Mouse (Mus musculus) thymus, adult 2 months (tissue): ENCODE measurements at regions not wholly inside any gene's neighbourhood (a gene's known extent, or its start where the extent isn't known, plus 50 kb on each side); places are given as distances from the start of the nearest gene placed in this dataset.

Experiments
- DNase-seq: peaks from one replicate; pipeline ENCODE4 v3.0.0; 2021
- H3K27ac ChIP-seq: fragments of 200-500 bp; 2 replicates; pipeline ENCODE4 v1.5.1; 2012; ENCODE audit warnings: low read length, control low read depth; ENCODE audit not compliant: control insufficient read depth, insufficient read depth
- H3K27me3 ChIP-seq: fragments of 200-500 bp; 2 replicates; pipeline ENCODE4 v1.6.1; 2012; ENCODE audit warnings: mild to moderate bottlenecking, low read length, moderate library complexity, mixed read lengths; ENCODE audit not compliant: control insufficient read depth, insufficient read depth
- H3K36me3 ChIP-seq: fragments of 200-500 bp; 2 replicates; pipeline ENCODE4 v1.6.1; 2012; ENCODE audit warnings: mild to moderate bottlenecking, low read length, moderate library complexity; ENCODE audit not compliant: control insufficient read depth, insufficient read depth
- H3K4me1 ChIP-seq: fragments of 200-500 bp; replicated peaks from 2 replicates; pipeline ENCODE4 v1.6.1; 2012; ENCODE audit warnings: low read length; ENCODE audit not compliant: control insufficient read depth, insufficient read depth
- H3K4me3 ChIP-seq: fragments of 200-500 bp; 2 replicates; pipeline ENCODE4 v1.5.1; 2012; ENCODE audit warnings: mild to moderate bottlenecking, low read length, control low read depth, moderate library complexity; ENCODE audit not compliant: control insufficient read depth, insufficient read depth
- CTCF ChIP-seq: fragments of 200-500 bp; IDR thresholded peaks from 2 replicates; pipeline ENCODE4 v1.5.1; 2012; ENCODE audit warnings: mild to moderate bottlenecking, control low read depth, low read length, moderate library complexity, borderline replicate concordance; ENCODE audit not compliant: control insufficient read depth, poor library complexity, insufficient read depth; ENCODE audit errors: extremely low read depth
- POLR2A ChIP-seq: fragments of 200-500 bp; IDR thresholded peaks from 2 replicates; pipeline ENCODE4 v1.6.1; 2012; ENCODE audit warnings: mild to moderate bottlenecking, low read length, control low read depth, moderate library complexity; ENCODE audit not compliant: control insufficient read depth, poor library complexity, insufficient read depth; ENCODE audit errors: extremely low read depth
- WGBS: fragments of 180-500 bp; shearing (Covaris S2); methylation state at CpG from one replicate; pipeline ENCODE4 v1.1.7; 2018; 5-methylcytosine and 5-hydroxymethylcytosine counted together

GRCm38 (mm10) chr3:58054726-58055125, 206.8 kb upstream of the Pfn2 start:
- no peak for DNase-seq
- TF ChIP-seq CTCF (no peak), POLR2A (no peak)
- no peaks in the 10 kb centered on the region for H3K27me3 ChIP-seq
- 93% methylated on average over 7 of the region's 7 CpGs for WGBS
- H3K4me1 ChIP-seq: no peaks in the 10 kb centered on the region
- no peak overlapping the region for H3K27ac ChIP-seq
- no peak overlapping the region for H3K4me3 ChIP-seq
- no peaks in the 10 kb centered on the region for H3K36me3 ChIP-seq

DNA sequence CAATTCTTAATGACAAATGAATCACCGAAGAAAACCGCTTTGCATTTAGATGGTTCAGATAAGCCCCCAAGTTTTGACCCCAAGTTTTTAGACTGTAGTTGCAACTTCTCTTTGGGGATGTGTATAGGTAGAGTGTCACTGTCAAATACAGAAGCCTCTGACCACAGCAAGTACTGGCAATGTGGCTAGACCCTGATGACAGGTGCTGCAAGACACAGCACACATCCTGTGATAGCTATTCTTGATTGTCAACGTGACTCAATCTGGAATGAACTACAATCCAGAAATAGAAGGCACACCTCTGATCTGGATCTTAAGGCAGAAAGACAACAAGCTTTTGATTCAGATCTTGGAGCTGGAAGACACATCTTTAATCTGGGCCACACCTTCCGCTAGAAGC, 207.3 kb upstream of the Pfn2 start:
- H3K27ac ChIP-seq: no peak overlapping the region
- H3K4me1 ChIP-seq: no peaks in the 10 kb centered on the region
- H3K27me3 ChIP-seq: no peaks in the 10 kb centered on the region
- WGBS: 94% methylated on average over 4 of the region's 4 CpGs
- no peaks in the 10 kb centered on the region for H3K36me3 ChIP-seq
- TF ChIP-seq POLR2A: no peak
- no peak for TF ChIP-seq CTCF
- H3K4me3 ChIP-seq: no peak overlapping the region
- no peak for DNase-seq

DNA sequence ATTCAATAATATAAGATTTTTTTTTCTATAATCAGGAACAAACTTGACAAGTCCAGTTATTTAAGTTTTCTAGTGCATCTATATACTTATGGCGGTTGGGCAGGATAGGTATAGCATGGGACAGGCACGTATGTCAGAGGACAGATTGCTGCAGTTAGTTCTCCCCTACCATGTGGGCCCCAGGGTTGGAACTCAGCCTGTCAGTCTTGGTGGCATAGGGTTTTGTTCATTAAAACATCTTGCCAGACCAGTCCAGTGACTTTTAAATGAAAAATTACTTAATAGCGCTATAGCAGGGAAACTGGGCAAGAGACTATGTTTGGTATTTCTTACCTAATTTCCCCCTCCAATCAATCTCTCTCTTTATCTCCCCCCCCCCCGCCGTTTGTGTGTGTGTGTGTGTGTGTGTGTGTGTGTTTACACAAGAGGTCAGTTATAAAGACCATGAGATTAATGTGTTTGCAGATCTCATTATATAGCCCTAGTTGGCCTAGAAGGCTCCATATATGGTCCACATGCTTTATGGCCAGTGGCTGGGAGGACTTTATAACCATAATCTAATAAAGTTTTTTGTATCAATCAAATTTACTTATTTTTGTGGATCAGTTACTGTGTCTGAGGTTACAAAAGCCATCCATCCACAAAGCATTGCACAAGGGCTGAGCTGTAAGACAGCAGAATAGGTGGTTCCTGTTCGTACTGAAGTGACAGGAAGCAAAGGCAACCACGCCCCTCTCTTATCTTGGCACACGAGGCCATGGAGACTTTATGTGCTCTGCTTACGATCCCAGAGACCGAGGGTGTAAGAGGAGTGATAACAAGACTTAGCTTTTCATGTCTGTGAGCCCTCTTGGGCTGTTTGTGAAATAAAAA, 208.5 kb upstream of the Pfn2 start:
- DNase-seq: no peak
- 39% methylated on average over 10 of the region's 10 CpGs for WGBS
- H3K4me1 ChIP-seq: no peaks in the 10 kb centered on the region
- H3K36me3 ChIP-seq: no peaks in the 10 kb centered on the region
- no peak overlapping the region for H3K27ac ChIP-seq
- H3K4me3 ChIP-seq: no peak overlapping the region
- no peaks in the 10 kb centered on the region for H3K27me3 ChIP-seq
- no peak for TF ChIP-seq CTCF
- TF ChIP-seq POLR2A: no peak

DNA sequence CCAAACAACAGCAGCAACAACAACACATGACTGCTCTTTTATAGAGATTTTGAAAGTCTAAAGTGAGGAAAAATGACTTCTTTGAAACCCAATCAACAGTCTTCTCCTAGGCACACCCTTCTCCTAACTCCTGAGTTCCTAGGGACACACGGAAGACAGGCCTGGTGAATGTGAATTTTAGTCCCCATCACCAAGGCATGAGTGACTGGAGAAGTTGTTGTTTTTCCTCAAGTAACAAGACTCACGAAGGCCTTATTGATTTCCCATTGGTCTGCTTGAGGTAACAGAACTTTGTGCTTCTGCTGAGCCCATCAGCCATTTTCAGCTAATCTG, 209.2 kb upstream of the Pfn2 start:
- DNase-seq: no peak
- Histone ChIP-seq H3K4me1 (no peaks in the 10 kb centered on the region), H3K36me3 (no peaks in the 10 kb centered on the region), H3K27ac (no peak overlapping the region), H3K27me3 (no peaks in the 10 kb centered on the region), H3K4me3 (no peak overlapping the region)
- TF ChIP-seq POLR2A (no peak), CTCF (no peak)
- 86% methylated on average over 2 of the region's 2 CpGs for WGBS

DNA sequence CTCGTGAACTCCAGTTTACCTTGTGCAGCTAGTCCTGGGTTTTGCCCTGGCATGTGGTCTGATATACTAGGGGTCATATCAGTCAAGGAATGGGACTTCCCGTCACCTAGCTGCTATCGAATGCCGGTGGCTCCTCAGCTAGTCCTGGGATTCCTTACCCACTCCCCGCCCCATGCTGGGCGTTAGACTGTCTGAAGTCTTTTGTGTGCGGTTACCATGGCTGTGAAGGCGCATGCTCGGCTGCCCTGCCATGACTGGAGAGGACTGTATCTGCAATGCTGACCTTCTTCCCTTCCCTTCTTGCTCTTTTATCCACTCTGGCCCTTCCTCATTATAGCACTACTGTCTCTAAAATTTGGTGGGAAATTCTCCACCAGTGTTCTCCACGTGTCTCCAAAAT, 210.3 kb upstream of the Pfn2 start:
- 85% methylated on average over 10 of the region's 10 CpGs for WGBS
- H3K36me3 ChIP-seq: no peaks in the 10 kb centered on the region
- no peak overlapping the region for H3K27ac ChIP-seq

DNA sequence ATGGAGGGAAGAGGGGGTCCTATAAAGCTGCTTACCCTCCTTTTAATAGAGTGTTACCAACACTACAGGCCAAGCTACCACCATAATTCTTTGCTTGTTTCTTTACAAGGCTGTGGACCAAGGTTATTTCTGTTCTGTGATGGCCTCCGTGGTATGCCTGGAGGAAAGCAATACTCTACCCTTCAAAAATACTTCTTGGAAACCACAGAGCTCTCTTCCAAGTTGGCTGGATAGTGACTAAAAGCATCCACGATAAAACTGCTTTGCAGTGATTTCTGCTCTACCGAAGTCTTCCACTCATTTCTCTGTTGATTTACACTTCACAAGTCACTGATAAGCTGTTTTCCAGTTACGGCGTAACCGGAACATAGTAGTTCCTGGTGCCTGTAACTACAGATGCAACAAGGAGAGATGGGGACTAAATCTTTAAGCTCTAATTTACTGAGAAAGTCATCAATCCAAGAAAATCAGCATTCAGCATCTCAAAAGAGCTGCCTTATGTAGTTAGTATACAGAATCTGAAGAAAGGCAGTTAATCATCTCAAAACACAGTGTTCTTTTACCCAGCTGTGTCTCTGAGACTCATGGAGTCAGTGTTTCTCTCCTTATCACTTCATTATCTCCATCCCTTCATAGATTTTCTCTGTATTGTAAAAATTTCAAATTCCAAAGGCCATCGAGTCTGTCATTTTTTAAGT, 216.1 kb upstream of the Pfn2 start:
- Histone ChIP-seq H3K4me1 (no peaks in the 10 kb centered on the region), H3K36me3 (no peaks in the 10 kb centered on the region), H3K27ac (no peak overlapping the region), H3K27me3 (no peaks in the 10 kb centered on the region), H3K4me3 (no peak overlapping the region)
- WGBS: 94% methylated on average over 7 of the region's 7 CpGs
- no peak for DNase-seq
- TF ChIP-seq POLR2A (no peak), CTCF (no peak)

More for the DNA sequence above, 210.3 kb upstream of the Pfn2 start:
- H3K4me3 ChIP-seq: no peak overlapping the region
- H3K4me1 ChIP-seq: no peaks in the 10 kb centered on the region
- H3K27me3 ChIP-seq: no peaks in the 10 kb centered on the region
- no peak for DNase-seq
- TF ChIP-seq POLR2A: no peak
- TF ChIP-seq CTCF: no peak

DNA sequence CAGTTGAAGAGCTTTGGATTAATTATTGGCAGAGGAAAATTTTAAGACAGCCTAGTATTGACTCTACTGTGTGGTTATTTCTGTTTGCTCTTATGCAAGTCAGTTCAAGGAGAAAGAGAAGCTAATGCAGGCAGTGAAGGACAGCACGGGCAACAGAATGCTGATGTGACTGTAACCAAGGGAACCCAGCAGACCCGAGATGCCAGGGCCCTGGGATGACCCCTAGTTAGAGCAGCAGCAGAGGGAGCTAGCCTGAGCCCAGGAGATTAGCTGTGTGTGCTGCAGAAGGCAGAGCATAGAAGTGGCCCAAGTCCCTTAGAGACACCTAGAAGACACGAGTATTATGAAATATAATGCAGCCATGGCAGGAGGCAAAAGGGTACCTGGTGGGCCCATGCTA, 223.7 kb upstream of the Pfn2 start:
- WGBS: 66% methylated on average over 3 of the region's 3 CpGs
- Histone ChIP-seq H3K4me1 (no peaks in the 10 kb centered on the region), H3K4me3 (no peak overlapping the region), H3K27ac (no peak overlapping the region), H3K36me3 (no peaks in the 10 kb centered on the region), H3K27me3 (no peaks in the 10 kb centered on the region)
- TF ChIP-seq CTCF (no peak), POLR2A (no peak)
- DNase-seq: no peak
